Mouse (Mus musculus) left cerebral cortex, postnatal 14 days (tissue): ENCODE results near the gene Fbxo10. TPM values are rescaled to one million over a fixed set of nuclear protein-coding genes. Genes with fewer than 3 reads are reported as not detected.
"Not testable (repeated sequence)": the region's sequence is repeated elsewhere in the genome, so short reads cannot be mapped to it uniquely, and the experiment has no call there.

Source experiments
- DNase-seq, 2 experiments: peaks; one replicate each; pipeline ENCODE4 v3.0.0; 2021 to 2022; ENCODE audit warnings: low spot score in 2 of 2, mixed read lengths in 1 of 2
- intact Hi-C: fragments of 180-260 bp; cut with DNase I; formaldehyde crosslinking; loops from one replicate; pipeline ENCODE4 v1.15.1; 2025
- total RNA-seq, 2 experiments: library from RNA; stranded (reverse); gene quantifications; 2 replicates each; pipeline ENCODE4 v1.2.3; 2021

Fbxo10 gene
- total RNA-seq, 2 experiments from 2014 or later, result 35.5 to 38.4 TPM

GRCm38 (mm10) chr4:45063836-45064235, 20.6 kb downstream of the Fbxo10 start:
- DNase-seq, intact Hi-C loops: not testable (repeated sequence)

- DNase-seq, result peak in 1 of 2 experiments; percentile 26
These were observed 29.0 kb downstream of the Fbxo10 start for GRCm38 (mm10) chr4:45055451-45055850.

GRCm38 (mm10) chr4:45054862-45055261, 29.5 kb downstream of the Fbxo10 start:
- peak; percentile 23 to 41 for DNase-seq
- intact Hi-C loops, result no loop called here

More at GRCm38 (mm10) chr4:45055451-45055850, 29.0 kb downstream of the Fbxo10 start:
- intact Hi-C loops, result no loop called here

GRCm38 (mm10) chr4:45047956-45048355, 36.4 kb downstream of the Fbxo10 start:
- intact Hi-C loops, result loop anchor here (5.0 kb wide), 1 partner anchor 34 kb away; the partner anchor contains the start of gene Fbxo10
- DNase-seq, result peak; percentile 30 to 54

GRCm38 (mm10) chr4:45047286-45047887, 37.0 kb downstream of the Fbxo10 start:
- DNase-seq, result peak; percentile 14 to 47
- intact Hi-C loops, result loop anchor here (5.0 kb wide), 1 partner anchor 35 kb away; the partner anchor contains the start of gene Fbxo10

- no peak for DNase-seq
- intact Hi-C loops, result loop anchor here (5.0 kb wide), 1 partner anchor 36 kb away; the partner anchor contains the start of gene Fbxo10
These were observed 37.7 kb downstream of the Fbxo10 start for GRCm38 (mm10) chr4:45046679-45047078.

GRCm38 (mm10) chr4:45040795-45041194, 43.6 kb downstream of the Fbxo10 start:
- intact Hi-C loops, result no loop called here
- no peak for DNase-seq

- intact Hi-C loops, DNase-seq: not testable (repeated sequence)
These were observed 44.9 kb downstream of the Fbxo10 start for GRCm38 (mm10) chr4:45039546-45039945.

- intact Hi-C loops, DNase-seq: not testable (repeated sequence)
These were observed 45.5 kb downstream of the Fbxo10 start for GRCm38 (mm10) chr4:45038879-45039278.

- no peak for DNase-seq
- intact Hi-C loops, result no loop called here
These were observed 46.7 kb downstream of the Fbxo10 start for GRCm38 (mm10) chr4:45037455-45038410.

GRCm38 (mm10) chr4:45036571-45036970, 47.8 kb downstream of the Fbxo10 start:
- intact Hi-C loops, result no loop called here
- no peak for DNase-seq

- intact Hi-C loops, result no loop called here
These were observed 48.4 kb downstream of the Fbxo10 start for GRCm38 (mm10) chr4:45036048-45036447.

GRCm38 (mm10) chr4:45034693-45035628, 49.4 kb downstream of the Fbxo10 start:
- intact Hi-C loops, result no loop called here

More at GRCm38 (mm10) chr4:45036048-45036447, 48.4 kb downstream of the Fbxo10 start:
- no peak for DNase-seq

GRCm38 (mm10) chr4:45032586-45032985, 51.8 kb downstream of the Fbxo10 start:
- DNase-seq, result no peak
- intact Hi-C loops, result no loop called here

More at GRCm38 (mm10) chr4:45034693-45035628, 49.4 kb downstream of the Fbxo10 start:
- DNase-seq, result no peak

GRCm38 (mm10) chr4:45026459-45026858, 57.9 kb downstream of the Fbxo10 start:
- intact Hi-C loops, result no loop called here
- DNase-seq, result no peak

GRCm38 (mm10) chr4:45019009-45019408, 65.4 kb downstream of the Fbxo10 start:
- intact Hi-C loops, result loop anchor here (5.0 kb wide), 3 partner anchors 88 to 388 kb away; partner anchors contain the start of genes Slc25a51 and Tomm5
- DNase-seq, result no peak

- intact Hi-C loops, result loop anchor here (5.0 kb wide), 3 partner anchors 89 to 389 kb away; partner anchors contain the start of genes Slc25a51 and Tomm5
- DNase-seq, result peak; percentile 84 to 88
These were observed 65.9 kb downstream of the Fbxo10 start, which contains the start of gene Polr1e for GRCm38 (mm10) chr4:45018452-45018980. TSS of gene Polr1e (plus strand) at chr4:45018583.

GRCm38 (mm10) chr4:45015615-45016014, 68.8 kb downstream of the Fbxo10 start:
- intact Hi-C loops, result loop anchor here (5.0 kb wide), 3 partner anchors 92 to 392 kb away; partner anchors contain the start of genes Slc25a51 and Tomm5
- DNase-seq, result peak; percentile 76 to 83
